Mouse (Mus musculus): Measurements from ENCODE around the gene Heyl. TPM values are rescaled to one million over a fixed set of nuclear protein-coding genes. Genes with fewer than 3 reads are reported as not detected.

Heyl gene
- polyA plus RNA-seq, 1 experiment, result not detected

DNA sequence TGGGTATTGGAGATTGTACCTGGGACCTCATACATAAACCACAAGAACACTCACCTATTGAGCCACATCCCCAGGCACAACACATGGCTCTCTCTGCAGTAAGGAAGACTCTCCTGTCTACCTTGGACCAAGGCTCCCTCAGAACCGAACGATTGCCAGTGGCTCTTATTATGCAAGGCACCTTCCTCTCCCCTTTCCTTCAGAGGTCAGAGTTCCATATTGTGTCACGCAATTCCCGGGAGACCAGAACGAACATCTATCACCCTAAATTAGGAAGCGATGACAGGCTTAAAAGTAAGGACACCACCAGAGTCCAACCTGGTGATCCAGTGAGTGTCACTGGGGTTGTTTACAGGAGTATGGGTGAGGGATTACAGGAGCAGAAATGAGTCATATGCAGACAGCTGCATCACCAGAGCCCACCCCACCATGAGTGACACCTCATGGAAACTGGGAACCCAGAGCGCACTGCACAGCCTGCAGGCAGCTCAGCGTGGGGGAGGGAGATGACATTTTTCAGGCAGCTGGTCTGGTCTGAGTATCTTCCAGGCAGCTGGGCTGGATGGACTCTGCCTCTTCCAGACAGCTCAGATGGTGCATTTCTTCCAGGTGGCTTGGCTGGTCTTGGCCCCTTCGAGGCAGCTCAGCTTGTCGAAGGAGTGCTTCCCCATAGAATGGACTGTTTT, 7.5 kb upstream of the Heyl start:
- TF ChIP-seq GATA1 (IDR thresholded peaks at IDR 0.05; ENCODE audit: low read length) (no peak), TAL1 (IDR thresholded peaks at IDR 0.05; ENCODE audit: low read length) (no peak)
- Histone ChIP-seq H3K4me3 (replicated peaks) (no peak overlapping the region), H3K27me3 (ENCODE audit: control insufficient read depth) (peaks cover 7% of the 10 kb centered on the region), H3K4me1 (ENCODE audit: control insufficient read depth) (no peaks in the 10 kb centered on the region), H3K36me3 (ENCODE audit: control insufficient read depth) (no peaks in the 10 kb centered on the region), H3K9me3 (ENCODE audit: control insufficient read depth, low read length) (no peaks in the 10 kb centered on the region)

DNA sequence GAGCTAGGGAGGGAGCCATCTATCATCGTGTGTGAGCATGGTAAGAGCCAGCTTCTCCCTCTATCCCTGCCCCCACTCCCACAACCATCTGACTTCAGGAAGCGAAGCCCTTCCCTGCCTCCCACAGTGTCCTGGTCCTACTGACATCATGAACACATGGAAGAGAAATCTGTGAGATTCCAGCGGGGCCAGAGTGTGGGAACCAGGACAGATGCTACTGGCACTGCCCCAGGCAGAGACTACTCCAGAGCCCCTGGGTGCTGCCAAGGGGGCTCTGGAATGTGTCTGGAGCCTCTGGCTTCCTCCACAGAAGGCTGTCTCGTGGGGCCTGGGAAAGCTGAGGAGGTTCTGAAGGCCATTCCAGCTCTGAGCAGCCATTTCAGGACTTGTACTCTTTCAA, 5.6 kb upstream of the Heyl start:
- peaks cover 16% of the 10 kb centered on the region for H3K27me3 ChIP-seq (ENCODE audit: control insufficient read depth)
- TF ChIP-seq TAL1 (IDR thresholded peaks at IDR 0.05; ENCODE audit: low read length) (no peak), GATA1 (IDR thresholded peaks at IDR 0.05; ENCODE audit: low read length) (no peak)
- no peaks in the 10 kb centered on the region for H3K36me3 ChIP-seq (ENCODE audit: control insufficient read depth)
- no peaks in the 10 kb centered on the region for H3K4me1 ChIP-seq (ENCODE audit: control insufficient read depth)
- H3K9me3 ChIP-seq (ENCODE audit: control insufficient read depth, low read length), result no peaks in the 10 kb centered on the region
- H3K4me3 ChIP-seq (replicated peaks), result no peak overlapping the region

DNA sequence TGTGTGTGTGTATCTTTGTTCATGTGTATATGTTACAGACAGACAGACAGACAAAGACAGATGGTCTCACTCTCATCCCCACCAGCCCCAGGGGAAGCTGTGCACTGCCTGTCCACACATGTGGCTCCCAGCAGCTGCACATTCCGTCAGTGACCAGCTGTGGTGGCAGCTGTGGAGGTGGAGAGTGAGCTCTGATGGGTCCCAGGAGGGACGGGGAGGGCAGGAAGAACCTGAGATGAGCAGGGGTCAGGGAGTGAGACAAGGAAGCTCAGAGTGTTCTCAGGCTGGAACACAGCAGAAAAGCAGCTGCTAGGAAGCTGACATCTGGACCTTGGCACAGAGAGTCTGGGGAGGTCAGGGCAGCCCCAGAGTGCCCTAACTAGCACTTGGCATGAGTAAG, 5.1 kb upstream of the Heyl start:
- Histone ChIP-seq H3K36me3 (ENCODE audit: control insufficient read depth) (no peaks in the 10 kb centered on the region), H3K9me3 (ENCODE audit: control insufficient read depth, low read length) (no peaks in the 10 kb centered on the region), H3K4me1 (ENCODE audit: control insufficient read depth) (no peaks in the 10 kb centered on the region), H3K27me3 (ENCODE audit: control insufficient read depth) (peaks cover 21% of the 10 kb centered on the region), H3K4me3 (replicated peaks) (no peak overlapping the region)
- no peak for TF ChIP-seq GATA1 (IDR thresholded peaks at IDR 0.05; ENCODE audit: low read length)
- TF ChIP-seq TAL1 (IDR thresholded peaks at IDR 0.05; ENCODE audit: low read length), result no peak

DNA sequence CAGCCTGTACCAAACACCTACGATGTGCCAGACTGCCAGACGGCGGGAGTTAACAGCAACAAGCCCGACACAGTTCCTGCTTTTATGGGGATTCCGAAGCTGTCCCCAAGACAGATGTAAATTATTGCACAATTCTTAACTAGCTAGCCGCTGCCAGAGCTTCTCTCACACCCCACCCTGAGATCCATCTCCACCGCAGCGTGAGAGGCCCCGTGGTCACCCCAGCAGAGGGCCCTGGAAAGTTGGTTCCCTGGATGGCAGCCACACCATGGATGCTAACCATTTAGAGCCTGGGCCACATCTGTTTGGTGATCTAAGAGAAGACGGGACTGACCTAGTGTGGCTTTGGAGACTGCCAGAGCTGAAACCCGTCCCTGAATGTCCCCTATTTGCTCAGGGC, 4.2 kb upstream of the Heyl start:
- Histone ChIP-seq H3K36me3 (ENCODE audit: control insufficient read depth) (no peaks in the 10 kb centered on the region), H3K4me3 (replicated peaks) (no peak overlapping the region), H3K4me1 (ENCODE audit: control insufficient read depth) (peaks cover 2% of the 10 kb centered on the region; the same call in 1 of the 2 replicates), H3K27me3 (ENCODE audit: control insufficient read depth) (peaks cover 30% of the 10 kb centered on the region), H3K9me3 (ENCODE audit: control insufficient read depth, low read length) (no peaks in the 10 kb centered on the region)
- TF ChIP-seq TAL1 (IDR thresholded peaks at IDR 0.05; ENCODE audit: low read length) (no peak), GATA1 (IDR thresholded peaks at IDR 0.05; ENCODE audit: low read length) (no peak)

DNA sequence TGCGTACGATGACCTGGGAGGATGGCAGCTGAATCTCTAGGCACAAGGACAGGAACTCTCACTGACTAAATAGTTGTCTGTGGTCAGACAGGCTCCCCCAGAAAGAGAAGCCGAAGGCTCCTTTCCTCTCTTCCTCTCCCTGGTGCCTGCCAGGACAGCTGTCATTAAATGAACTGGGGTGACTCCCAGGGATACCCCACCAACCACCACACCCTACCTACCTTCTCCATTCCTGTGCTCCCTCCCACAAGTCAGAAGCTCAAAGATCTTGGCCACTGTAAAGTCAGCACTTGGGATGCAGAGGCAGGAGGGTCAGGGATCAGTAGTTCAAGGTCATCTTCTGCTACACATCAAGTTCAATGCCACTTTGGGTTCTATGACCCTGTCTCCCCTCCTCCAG, 515 bp upstream of the Heyl start:
- H3K27me3 ChIP-seq (ENCODE audit: control insufficient read depth), result peaks cover 63% of the 10 kb centered on the region
- H3K4me3 ChIP-seq (replicated peaks), result no peak overlapping the region
- peaks cover 2% of the 10 kb centered on the region; the same call in 1 of the 2 replicates for H3K4me1 ChIP-seq (ENCODE audit: control insufficient read depth)
- no peak for TF ChIP-seq GATA1 (IDR thresholded peaks at IDR 0.05; ENCODE audit: low read length)
- TF ChIP-seq TAL1 (IDR thresholded peaks at IDR 0.05; ENCODE audit: low read length), result no peak
- H3K36me3 ChIP-seq (ENCODE audit: control insufficient read depth), result no peaks in the 10 kb centered on the region
- H3K9me3 ChIP-seq (ENCODE audit: control insufficient read depth, low read length), result no peaks in the 10 kb centered on the region

DNA sequence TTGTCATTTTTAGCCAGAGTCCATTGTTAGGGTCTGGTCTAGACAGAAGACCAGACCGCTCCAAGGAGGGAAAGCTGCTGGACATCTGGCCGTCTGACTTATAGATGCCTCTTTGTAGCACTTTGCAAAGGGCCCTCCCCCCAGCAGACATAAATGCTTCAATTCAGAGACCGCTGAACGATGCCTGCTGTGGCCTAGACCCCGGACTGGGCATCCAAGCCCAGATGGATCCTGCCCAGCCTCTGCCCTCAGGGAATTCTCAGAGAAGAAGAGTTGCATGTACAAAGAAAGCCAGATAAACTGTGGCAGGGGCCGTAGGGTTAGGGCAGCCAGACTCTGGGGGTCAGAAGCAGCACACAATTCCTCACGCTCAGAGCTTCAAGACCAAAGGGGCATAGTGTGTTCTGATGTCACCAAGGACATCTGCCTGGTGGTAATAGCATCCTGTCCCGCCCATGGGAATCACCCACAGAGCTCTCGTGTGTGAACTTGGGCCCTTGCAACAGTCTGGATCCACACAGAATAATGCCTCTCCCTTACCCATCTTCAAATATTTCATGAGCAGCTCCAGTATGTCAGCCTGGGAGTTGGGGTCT, 2.6 kb downstream of the Heyl start:
- H3K9me3 ChIP-seq (ENCODE audit: control insufficient read depth, low read length), result no peaks in the 10 kb centered on the region; the same call in 1 of the 2 replicates
- TF ChIP-seq GATA1 (IDR thresholded peaks at IDR 0.05; ENCODE audit: low read length), result no peak
- TF ChIP-seq TAL1 (IDR thresholded peaks at IDR 0.05; ENCODE audit: low read length), result no peak
- H3K27me3 ChIP-seq (ENCODE audit: control insufficient read depth), result peaks cover 87% of the 10 kb centered on the region
- peaks cover 2% of the 10 kb centered on the region; the same call in 1 of the 2 replicates for H3K4me1 ChIP-seq (ENCODE audit: control insufficient read depth)
- H3K4me3 ChIP-seq (replicated peaks), result no peak overlapping the region
- H3K36me3 ChIP-seq (ENCODE audit: control insufficient read depth), result no peaks in the 10 kb centered on the region

DNA sequence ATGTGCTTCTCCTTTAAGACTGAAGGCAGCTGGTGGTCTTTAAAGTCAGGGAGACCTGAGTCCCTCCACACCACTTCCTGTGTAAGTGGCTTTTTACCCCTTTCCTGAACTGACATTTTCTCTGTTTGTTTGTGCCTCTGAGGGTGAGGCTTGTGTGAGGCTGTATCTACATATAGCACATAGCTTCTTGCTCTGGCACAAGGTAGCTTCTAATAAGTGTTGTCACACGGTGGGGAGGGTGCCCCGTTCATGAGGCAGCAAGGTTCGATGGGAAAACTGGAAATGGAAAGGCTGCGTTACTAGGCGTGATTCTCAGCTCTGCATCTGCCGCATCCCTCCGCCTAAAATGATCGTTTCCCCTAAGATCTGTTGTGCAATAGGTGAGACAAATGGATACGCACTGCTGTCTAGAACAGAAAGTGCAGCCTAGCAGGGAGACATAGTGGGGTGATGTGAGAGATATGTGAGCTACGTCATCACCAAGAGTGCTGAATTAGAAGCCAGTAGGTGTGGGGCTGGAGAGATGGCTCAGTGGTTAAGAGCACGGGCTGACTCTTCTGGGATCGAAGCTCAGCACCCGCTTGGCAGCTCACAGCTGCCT, 3.2 kb downstream of the Heyl start:
- H3K4me1 ChIP-seq (ENCODE audit: control insufficient read depth), result peaks cover 2% of the 10 kb centered on the region; the same call in 1 of the 2 replicates
- no peaks in the 10 kb centered on the region for H3K36me3 ChIP-seq (ENCODE audit: control insufficient read depth)
- no peaks in the 10 kb centered on the region; the same call in 1 of the 2 replicates for H3K9me3 ChIP-seq (ENCODE audit: control insufficient read depth, low read length)
- no peak for TF ChIP-seq GATA1 (IDR thresholded peaks at IDR 0.05; ENCODE audit: low read length)
- no peak for TF ChIP-seq TAL1 (IDR thresholded peaks at IDR 0.05; ENCODE audit: low read length)
- H3K27me3 ChIP-seq (ENCODE audit: control insufficient read depth), result peaks cover 93% of the 10 kb centered on the region
- no peak overlapping the region for H3K4me3 ChIP-seq (replicated peaks)

DNA sequence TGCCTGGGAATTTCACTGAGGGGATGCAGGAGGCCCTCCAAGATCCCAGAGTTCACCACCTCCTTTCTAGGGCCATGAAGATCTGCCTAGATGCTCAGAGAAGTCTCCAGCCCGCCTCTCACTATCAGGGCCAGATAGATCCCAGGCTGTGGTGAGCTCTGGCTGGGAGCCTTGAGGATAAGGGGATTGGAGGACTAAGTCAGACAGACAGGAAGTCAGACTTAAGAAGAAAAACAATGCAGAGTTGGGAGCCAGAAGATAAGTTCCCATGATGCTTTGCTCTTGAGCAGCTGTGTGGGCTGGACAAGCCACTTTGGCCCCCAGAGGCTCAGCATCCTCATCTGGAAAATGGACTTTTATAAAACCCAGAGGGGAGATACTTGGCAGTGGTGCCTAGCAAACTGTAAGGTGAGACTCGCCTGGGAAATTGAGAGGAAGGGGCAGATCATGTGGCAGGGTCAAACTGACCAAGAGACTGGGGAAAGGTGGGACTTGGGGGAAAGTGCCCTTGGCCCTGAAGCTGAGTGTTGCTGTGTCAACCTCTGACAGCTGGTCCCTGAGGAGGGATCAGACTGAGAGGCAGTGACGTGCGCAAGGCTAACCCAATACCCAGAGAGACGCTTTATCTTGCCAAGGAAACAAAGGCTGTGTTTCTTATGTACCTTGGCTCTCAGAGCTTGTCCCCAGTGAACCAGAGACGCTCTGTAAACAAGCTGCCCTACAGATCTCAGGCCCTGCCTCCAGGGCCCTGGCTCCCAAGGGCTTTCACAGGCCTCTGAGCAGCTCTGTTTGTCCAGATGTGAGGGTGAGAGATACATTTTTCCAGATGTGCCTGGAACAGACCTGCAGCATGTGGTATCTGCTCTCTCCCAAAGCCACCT, 4.3 kb downstream of the Heyl start:
- no peak for TF ChIP-seq GATA1 (IDR thresholded peaks at IDR 0.05; ENCODE audit: low read length)
- no peak for TF ChIP-seq TAL1 (IDR thresholded peaks at IDR 0.05; ENCODE audit: low read length)

More for the DNA sequence above, 4.3 kb downstream of the Heyl start:
- H3K4me1 ChIP-seq (ENCODE audit: control insufficient read depth), result peaks cover 2% of the 10 kb centered on the region; the same call in 1 of the 2 replicates
- peaks cover 85% of the 10 kb centered on the region for H3K27me3 ChIP-seq (ENCODE audit: control insufficient read depth)
- no peak overlapping the region for H3K4me3 ChIP-seq (replicated peaks)
- no peaks in the 10 kb centered on the region for H3K36me3 ChIP-seq (ENCODE audit: control insufficient read depth)
- H3K9me3 ChIP-seq (ENCODE audit: control insufficient read depth, low read length), result no peaks in the 10 kb centered on the region; the same call in 1 of the 2 replicates

Measured in erythroblast, embryonic 14.5 days (primary cell).